Mouse (Mus musculus) erythroblast, embryonic 14.5 days (primary cell): ENCODE data around the gene Smc1b.

Experiments used
- GATA1 ChIP-seq: IDR thresholded peaks from 2 replicates; pipeline ENCODE4 v1.6.1; 2012; ENCODE audit warnings: low read length, inconsistent platforms, mixed read lengths
- TAL1 ChIP-seq: IDR thresholded peaks from 3 replicates; pipeline ENCODE4 v1.6.1; 2012; ENCODE audit warnings: low read length, inconsistent platforms, mixed read lengths

- TF ChIP-seq TAL1 = no peak
- no peak for TF ChIP-seq GATA1
These were observed 35.4 kb upstream of the Smc1b start for GRCm38 (mm10) chr15:85167086-85167679.
